Mouse (Mus musculus) right cerebral cortex, postnatal 14 days (tissue): ENCODE results near the gene Uqcc3.
A peak's percentile ranks its signal among the peaks of the same experiment; 100 is the strongest.
"Not testable (repeated sequence)": the region's sequence is repeated elsewhere in the genome, so short reads cannot be mapped to it uniquely, and the experiment has no call there.

Experiments
- DNase-seq: peaks from one replicate; pipeline ENCODE4 v3.0.0; 2022

Uqcc3 gene

GRCm38 (mm10) chr19:8880311-8881033 is at the start of gene Uqcc3:
Uqcc3 (minus strand) TSS chr19:8880923.
- DNase-seq = peak; percentile 85

GRCm38 (mm10) chr19:8930117-8930516 is 49.4 kb upstream of the Uqcc3 start:
- DNase-seq = no peak

- DNase-seq = peak; percentile 48
Observed at GRCm38 (mm10) chr19:8929224-8930088, 48.7 kb upstream of the Uqcc3 start, which contains the start of the genes Rom1 and Eml3. Rom1 (minus strand) TSS chr19:8929356. Eml3 (plus strand) TSS chr19:8929552.

- DNase-seq = no peak
Observed at GRCm38 (mm10) chr19:8928689-8929223, 48.0 kb upstream of the Uqcc3 start.

GRCm38 (mm10) chr19:8927891-8928525 is 47.3 kb upstream of the Uqcc3 start:
- no peak for DNase-seq

- DNase-seq = no peak
Observed at GRCm38 (mm10) chr19:8926766-8927165, 46.0 kb upstream of the Uqcc3 start.

GRCm38 (mm10) chr19:8921741-8922140 is 41.0 kb upstream of the Uqcc3 start:
- DNase-seq = no peak

GRCm38 (mm10) chr19:8920836-8921291 is 40.1 kb upstream of the Uqcc3 start:
- no peak for DNase-seq

- DNase-seq = peak; percentile 91
Observed at GRCm38 (mm10) chr19:8920073-8920736, 39.5 kb upstream of the Uqcc3 start, which contains the start of gene B3gat3. B3gat3 (plus strand) TSS chr19:8920374.

- no peak for DNase-seq
Observed at GRCm38 (mm10) chr19:8919684-8920072, 39.0 kb upstream of the Uqcc3 start.

- no peak for DNase-seq
Observed at GRCm38 (mm10) chr19:8919000-8919399, 38.3 kb upstream of the Uqcc3 start.

GRCm38 (mm10) chr19:8914212-8914611 is 33.5 kb upstream of the Uqcc3 start:
- DNase-seq = no peak

GRCm38 (mm10) chr19:8911810-8912209 is 31.1 kb upstream of the Uqcc3 start:
- no peak for DNase-seq

- no peak for DNase-seq
Observed at GRCm38 (mm10) chr19:8908531-8908930, 27.8 kb upstream of the Uqcc3 start.

GRCm38 (mm10) chr19:8903412-8903811 is 22.7 kb upstream of the Uqcc3 start:
- no peak for DNase-seq

GRCm38 (mm10) chr19:8899079-8899478 is 18.4 kb upstream of the Uqcc3 start:
- DNase-seq = no peak

GRCm38 (mm10) chr19:8898576-8898975 is 17.9 kb upstream of the Uqcc3 start:
- no peak for DNase-seq

- DNase-seq = peak; percentile 95
Observed at GRCm38 (mm10) chr19:8897865-8898495, 17.3 kb upstream of the Uqcc3 start, which contains the start of gene Ganab. Ganab (plus strand) TSS chr19:8898071.

- DNase-seq = peak; percentile 40
Observed at GRCm38 (mm10) chr19:8897211-8897864, 16.6 kb upstream of the Uqcc3 start.

GRCm38 (mm10) chr19:8896231-8896630 is 15.5 kb upstream of the Uqcc3 start:
- not testable (repeated sequence) for DNase-seq

GRCm38 (mm10) chr19:8895397-8895960 is 14.8 kb upstream of the Uqcc3 start:
- no peak for DNase-seq
